23 mouse cellular contexts compared by ENCODE assay signal in the genomic region with DNA sequence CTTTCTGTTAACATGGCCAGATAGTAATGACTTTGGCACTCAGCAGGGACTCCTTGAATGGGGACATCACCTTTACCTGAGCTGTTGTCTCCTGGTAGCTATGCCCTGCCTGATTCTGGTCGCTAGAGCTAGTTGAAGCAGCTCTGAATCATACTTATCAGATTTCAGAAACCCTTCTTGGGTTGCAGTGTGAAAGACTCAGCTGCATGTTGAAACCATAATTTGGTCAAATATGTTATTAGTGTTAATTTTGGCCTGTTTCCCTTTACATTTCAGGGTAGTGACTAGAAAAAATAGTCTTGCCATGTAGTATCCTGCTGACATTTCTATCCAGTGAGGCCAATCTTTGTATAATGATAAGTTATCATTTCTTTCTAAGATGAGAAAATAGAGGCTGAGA. TPM values are rescaled to one million over a fixed set of nuclear protein-coding genes. Genes with fewer than 3 reads are reported as not detected.
DNase-seq lines count a peak whose midpoint lies in the region; ATAC-seq and TF ChIP-seq lines count a peak whose summit lies in the region.
"Had no signal": no experiment of that assay in that cellular context is flagged by ENCODE, and none has a peak within 500 bp of the region (broad histone marks: within the 10 kb centered on the region; RNA-seq: fewer than 3 reads in every experiment).

No protein-coding gene starts in this region.

- intact Hi-C loops in heart, postnatal 36 days (cut with DNase I): loop anchor here (5.0 kb wide), 1 partner anchor 121 kb away; no protein-coding TSS in a partner anchor

- DNase-seq in heart, postnatal 36 days: no peak
- no peak for DNase-seq in lung, embryonic 14.5 days
- no peak for DNase-seq in lung, postnatal 25 days (ENCODE audit: low spot score)
- DNase-seq in NIH3T3 (ENCODE audit: low read depth): peak; percentile 61
- no peak for DNase-seq in cerebellum, adult 2 months
- DNase-seq in neural tube, embryonic 10.5 days (ENCODE audit: extremely low spot score, low spot score): no peak
- DNase-seq: layer of hippocampus, adult 9-11 months; liver, embryonic 13.5 days; midbrain, embryonic 14.5 days; thymus, postnatal 14 days had no signal

- H3K27me3 ChIP-seq in heart, embryonic 11.5 days (ENCODE audit: control insufficient read depth, insufficient read depth, low read length): no peaks in the 10 kb centered on the region
- H3K27me3 ChIP-seq in lung, embryonic 14.5 days (ENCODE audit: insufficient read depth, low read length): no peaks in the 10 kb centered on the region
- H3K27me3 ChIP-seq in heart, embryonic 16.5 days (ENCODE audit: control insufficient read depth, insufficient read depth, low read length): no peaks in the 10 kb centered on the region
- H3K27me3 ChIP-seq in cerebellum, adult 2 months (ENCODE audit: control insufficient read depth, insufficient read depth, low read length): no peaks in the 10 kb centered on the region
- H3K27me3 ChIP-seq: CH12.LX; embryonic facial prominence, embryonic 15.5 days; hindbrain, embryonic 15.5 days; limb, embryonic 15.5 days; liver, embryonic 13.5 days; neural tube, embryonic 13.5 days had no signal

- no peak overlapping the region for H3K4me3 ChIP-seq in heart, embryonic 11.5 days (ENCODE audit: low read depth, low read length)
- H3K4me3 ChIP-seq in lung, embryonic 14.5 days (ENCODE audit: low read depth, low read length): no peak overlapping the region
- no peak overlapping the region for H3K4me3 ChIP-seq in heart, embryonic 16.5 days (ENCODE audit: low read length)
- no peak overlapping the region for H3K4me3 ChIP-seq in cerebellum, adult 2 months (replicated peaks; ENCODE audit: insufficient read depth, low read depth, low read length)
- H3K4me3 ChIP-seq: embryonic facial prominence, embryonic 10.5 days; embryonic facial prominence, embryonic 15.5 days; hindbrain, embryonic 10.5 days; hindbrain, embryonic 15.5 days; limb, embryonic 10.5 days; limb, embryonic 15.5 days; liver, embryonic 13.5 days; neural tube, embryonic 13.5 days had no signal

- no peaks in the 10 kb centered on the region for H3K36me3 ChIP-seq in heart, embryonic 11.5 days (ENCODE audit: control insufficient read depth, insufficient read depth, low read length)
- H3K36me3 ChIP-seq in lung, embryonic 14.5 days (ENCODE audit: insufficient read depth): no peaks in the 10 kb centered on the region
- H3K36me3 ChIP-seq in heart, embryonic 16.5 days (ENCODE audit: control insufficient read depth, insufficient read depth): 0 out of 2 replicates have a peak, but pooled peaks cover 2% of the 10 kb centered on the region
- H3K36me3 ChIP-seq: embryonic facial prominence, embryonic 10.5 days; embryonic facial prominence, embryonic 15.5 days; hindbrain, embryonic 10.5 days; hindbrain, embryonic 15.5 days; limb, embryonic 10.5 days; limb, embryonic 15.5 days; liver, embryonic 13.5 days; neural tube, embryonic 13.5 days had no signal

- ATAC-seq in heart, embryonic 11.5 days (replicated peaks; ENCODE audit: insufficient number of reproducible peaks, low FRiP score, low TSS enrichment): no peak
- no peak for ATAC-seq in lung, embryonic 14.5 days (ENCODE audit: insufficient read depth)
- ATAC-seq in heart, embryonic 16.5 days (replicated peaks; ENCODE audit: extremely low read depth, insufficient read depth, low FRiP score): no peak
- ATAC-seq: forebrain, embryonic 14.5 days; inflammation-experienced regulatory T-cells, adult 6 months had no signal

- H3K4me2 ChIP-seq in heart, embryonic 11.5 days: no peak overlapping the region
- no peak overlapping the region for H3K4me2 ChIP-seq in lung, embryonic 14.5 days
- H3K4me2 ChIP-seq in heart, embryonic 16.5 days (ENCODE audit: low read depth, low read length): no peak overlapping the region
- H3K4me2 ChIP-seq: embryonic facial prominence, embryonic 15.5 days; hindbrain, embryonic 15.5 days; limb, embryonic 15.5 days; liver, embryonic 13.5 days; neural tube, embryonic 13.5 days had no signal

- no peak for TF ChIP-seq CTCF in lung, embryonic 14.5 days (IDR thresholded peaks at IDR 0.05; ENCODE audit: low read depth)
- TF ChIP-seq CTCF in cerebellum, adult 2 months (IDR thresholded peaks at IDR 0.05; ENCODE audit: borderline replicate concordance, insufficient read depth, low read depth, low read length): no peak

- 51% methylated on average over 1 of the region's 1 CpGs for WGBS in heart, embryonic 11.5 days (ENCODE audit: insufficient replicate concordance)
- WGBS in lung, embryonic 14.5 days: 35% methylated on average over 1 of the region's 1 CpGs
- 59% methylated on average over 1 of the region's 1 CpGs for WGBS in heart, embryonic 16.5 days
- 85% methylated on average over 1 of the region's 1 CpGs for WGBS in cerebellum, adult 2 months

- TF ChIP-seq POLR2A in cerebellum, adult 2 months (IDR thresholded peaks at IDR 0.05; ENCODE audit: borderline replicate concordance, insufficient read depth, low read length): no peak

- 0 out of 2 replicates have a peak overlapping the region, but pooled peaks have one; percentile 85 for H3K27ac ChIP-seq in heart, embryonic 11.5 days (ENCODE audit: low read depth, low read length)
- 0 out of 2 replicates have a peak overlapping the region, but pooled peaks have one; percentile 46 for H3K27ac ChIP-seq in lung, embryonic 14.5 days (ENCODE audit: low read depth)
- H3K27ac ChIP-seq in heart, embryonic 16.5 days (ENCODE audit: low read length): peak overlapping the region; percentile 75
- H3K27ac ChIP-seq in cerebellum, adult 2 months (ENCODE audit: insufficient read depth, low read length): no peak overlapping the region
- H3K27ac ChIP-seq: embryonic facial prominence, embryonic 10.5 days; embryonic facial prominence, embryonic 15.5 days; hindbrain, embryonic 10.5 days; hindbrain, embryonic 15.5 days; limb, embryonic 10.5 days; limb, embryonic 15.5 days; liver, embryonic 13.5 days; neural tube, embryonic 13.5 days had no signal

- no peak overlapping the region for H3K9ac ChIP-seq in heart, embryonic 11.5 days (ENCODE audit: low read depth, low read length)
- no peak overlapping the region for H3K9ac ChIP-seq in lung, embryonic 14.5 days
- peak overlapping the region; percentile 25 for H3K9ac ChIP-seq in heart, embryonic 16.5 days (ENCODE audit: low read length)
- H3K9ac ChIP-seq: embryonic facial prominence, embryonic 15.5 days; hindbrain, embryonic 15.5 days; limb, embryonic 15.5 days; liver, embryonic 13.5 days; neural tube, embryonic 13.5 days had no signal

- H3K9me3 ChIP-seq in heart, embryonic 11.5 days (replicated peaks; ENCODE audit: control insufficient read depth, low read length): no peaks in the 10 kb centered on the region
- no peaks in the 10 kb centered on the region for H3K9me3 ChIP-seq in lung, embryonic 14.5 days (ENCODE audit: low read depth, low read length)
- H3K9me3 ChIP-seq in heart, embryonic 16.5 days (replicated peaks; ENCODE audit: control insufficient read depth, low read length): no peaks in the 10 kb centered on the region
- H3K9me3 ChIP-seq: embryonic facial prominence, embryonic 10.5 days; embryonic facial prominence, embryonic 15.5 days; hindbrain, embryonic 10.5 days; hindbrain, embryonic 15.5 days; limb, embryonic 10.5 days; limb, embryonic 15.5 days; liver, embryonic 13.5 days; neural tube, embryonic 13.5 days had no signal

- peaks cover 32% of the 10 kb centered on the region for H3K4me1 ChIP-seq in heart, embryonic 11.5 days (ENCODE audit: control insufficient read depth, insufficient read depth, low read length)
- peaks cover 12% of the 10 kb centered on the region for H3K4me1 ChIP-seq in lung, embryonic 14.5 days (ENCODE audit: insufficient read depth)
- H3K4me1 ChIP-seq in heart, embryonic 16.5 days (ENCODE audit: control insufficient read depth, insufficient read depth, low read length): peaks cover 39% of the 10 kb centered on the region
- H3K4me1 ChIP-seq in cerebellum, adult 2 months (ENCODE audit: control insufficient read depth, insufficient read depth, low read length): peaks cover 13% of the 10 kb centered on the region

RNA-seq across cellular contexts. Expression of gene 1700056E22Rik, which starts 17.2 kb away (rescaled TPM):
- polyA plus RNA-seq in heart, embryonic 11.5 days (2014; fragmentation: Nextera tagmentation; extraction: Ambion mirVana): 1.8 and 2.5 TPM in 2 replicates
- 1 to 10 TPM; 1.0 to 1.2 TPM for total RNA-seq in heart, postnatal 36 days (2021)
- 0.83 and 1.1 TPM in 2 replicates for polyA plus RNA-seq in lung, embryonic 14.5 days (2014; fragmentation: Nextera tagmentation; extraction: Ambion mirVana)
- 2.2 TPM in 2 replicates for polyA plus RNA-seq in heart, embryonic 16.5 days (2015; fragmentation: Nextera tagmentation; extraction: Ambion mirVana)
- polyA plus RNA-seq in cerebellum, adult 2 months (2012; rRNA removed): 0.51 and 0.71 TPM in 2 replicates
- total RNA-seq: megakaryocyte-erythroid progenitor cell, adult 5-6 weeks had no signal

RNA-seq across cellular contexts. Expression of gene Dusp10, which starts 38.2 kb away (rescaled TPM):
- polyA plus RNA-seq in heart, embryonic 11.5 days (2014; fragmentation: Nextera tagmentation; extraction: Ambion mirVana): 14.4 and 14.8 TPM in 2 replicates
- total RNA-seq in heart, postnatal 36 days (2021): 1 to 10 TPM; 4.6 to 9.2 TPM
- polyA plus RNA-seq in lung, embryonic 14.5 days (2014; fragmentation: Nextera tagmentation; extraction: Ambion mirVana): 7.0 and 7.5 TPM in 2 replicates
- 11.7 and 15.5 TPM in 2 replicates for polyA plus RNA-seq in heart, embryonic 16.5 days (2015; fragmentation: Nextera tagmentation; extraction: Ambion mirVana)
- 28.7 and 32.8 TPM in 2 replicates for polyA plus RNA-seq in cerebellum, adult 2 months (2012; rRNA removed)
